Mouse (Mus musculus) cerebellum, adult 11-12 months (tissue): ENCODE data around the gene Dido1.
A peak's percentile ranks its signal among the peaks of the same experiment; 100 is the strongest.

Experiments
- DNase-seq: peaks from one replicate; pipeline ENCODE4 v3.0.0; 2022

Dido1 gene

DNA sequence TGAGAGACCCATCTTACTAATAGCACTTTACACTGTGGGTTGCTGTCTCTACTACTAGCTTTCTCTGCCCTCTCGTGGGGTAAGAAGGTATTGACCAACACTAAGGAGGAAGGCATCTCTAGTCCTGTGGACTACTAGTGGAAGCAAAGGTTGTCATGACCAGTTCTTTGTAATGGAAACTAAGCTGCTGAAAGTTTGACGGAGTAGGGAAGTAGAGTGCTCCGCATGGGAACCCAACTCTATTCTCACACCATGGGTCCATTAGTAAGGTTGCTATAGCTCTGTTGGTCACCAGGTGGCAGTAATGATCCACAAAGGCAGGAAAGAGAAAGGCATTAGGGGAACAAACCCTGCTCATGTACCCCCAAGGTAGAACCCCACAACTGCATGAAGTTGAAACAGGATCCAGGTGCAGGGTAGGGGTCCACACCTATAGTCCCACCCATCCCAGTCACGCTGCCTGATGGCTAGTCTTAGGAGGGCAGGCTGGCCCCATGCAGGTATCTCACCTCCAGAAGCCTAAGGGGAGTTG is 31.1 kb downstream of the Dido1 start:
- peak; percentile 34 for DNase-seq

DNA sequence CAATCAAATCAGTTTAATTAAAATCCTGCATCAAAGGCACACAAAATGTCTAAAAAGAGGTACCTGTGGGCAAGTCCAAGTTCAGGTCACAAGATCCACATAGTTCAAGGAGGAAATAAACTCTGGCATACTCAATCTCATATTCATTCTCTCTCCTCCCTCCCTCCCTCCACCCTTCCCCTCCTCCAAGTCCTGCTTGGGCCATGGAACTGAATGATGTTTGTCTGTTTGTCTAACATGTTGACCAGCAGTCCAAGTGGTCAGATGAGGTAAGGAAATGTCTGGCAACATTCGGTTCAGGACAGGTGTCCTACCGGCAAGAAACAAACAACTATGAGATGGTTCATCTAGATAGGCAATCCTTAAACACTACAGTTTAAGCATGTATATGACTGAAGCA is 33.1 kb downstream of the Dido1 start:
- DNase-seq = no peak

DNA sequence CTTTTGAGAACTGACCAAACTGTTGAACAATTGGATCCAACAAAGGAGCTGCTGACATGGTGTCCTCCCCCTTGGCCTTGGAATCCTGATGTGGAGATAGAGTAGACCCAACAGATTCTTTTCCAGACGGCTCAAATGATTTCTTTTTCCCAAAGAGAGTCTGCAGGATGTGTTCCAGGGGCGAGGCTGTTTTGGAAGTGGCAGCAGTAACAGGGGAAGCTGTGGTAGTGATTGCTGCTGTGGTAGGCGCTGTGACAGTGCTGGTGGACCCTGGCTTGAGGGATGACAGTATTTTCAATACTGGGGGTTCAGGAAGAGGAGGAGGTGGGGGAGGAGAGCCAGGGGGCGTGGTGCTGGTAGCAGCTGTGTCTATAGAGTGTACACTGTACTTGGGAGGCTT is 47.8 kb downstream of the Dido1 start:
- DNase-seq = no peak

DNA sequence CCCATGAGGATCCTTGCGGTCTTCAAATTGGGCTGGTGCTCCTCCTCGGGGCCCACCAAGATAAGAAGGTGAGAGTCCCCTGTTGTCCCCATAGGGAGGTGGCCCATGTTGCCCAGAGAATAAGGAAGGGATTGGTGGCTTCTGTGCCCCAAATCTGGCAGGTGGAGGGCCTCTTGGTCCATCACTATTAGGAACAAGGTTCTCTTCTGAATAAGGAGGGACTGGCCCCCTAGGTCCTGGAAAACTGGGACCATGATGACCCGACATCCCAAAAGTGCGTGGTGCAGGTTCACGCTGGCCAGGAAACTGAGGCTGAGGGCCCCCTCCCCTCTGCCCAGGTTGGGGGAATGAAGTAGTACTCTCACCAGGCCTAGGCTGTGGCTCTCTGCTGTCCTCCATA is 49.3 kb downstream of the Dido1 start:
- no peak for DNase-seq

DNA sequence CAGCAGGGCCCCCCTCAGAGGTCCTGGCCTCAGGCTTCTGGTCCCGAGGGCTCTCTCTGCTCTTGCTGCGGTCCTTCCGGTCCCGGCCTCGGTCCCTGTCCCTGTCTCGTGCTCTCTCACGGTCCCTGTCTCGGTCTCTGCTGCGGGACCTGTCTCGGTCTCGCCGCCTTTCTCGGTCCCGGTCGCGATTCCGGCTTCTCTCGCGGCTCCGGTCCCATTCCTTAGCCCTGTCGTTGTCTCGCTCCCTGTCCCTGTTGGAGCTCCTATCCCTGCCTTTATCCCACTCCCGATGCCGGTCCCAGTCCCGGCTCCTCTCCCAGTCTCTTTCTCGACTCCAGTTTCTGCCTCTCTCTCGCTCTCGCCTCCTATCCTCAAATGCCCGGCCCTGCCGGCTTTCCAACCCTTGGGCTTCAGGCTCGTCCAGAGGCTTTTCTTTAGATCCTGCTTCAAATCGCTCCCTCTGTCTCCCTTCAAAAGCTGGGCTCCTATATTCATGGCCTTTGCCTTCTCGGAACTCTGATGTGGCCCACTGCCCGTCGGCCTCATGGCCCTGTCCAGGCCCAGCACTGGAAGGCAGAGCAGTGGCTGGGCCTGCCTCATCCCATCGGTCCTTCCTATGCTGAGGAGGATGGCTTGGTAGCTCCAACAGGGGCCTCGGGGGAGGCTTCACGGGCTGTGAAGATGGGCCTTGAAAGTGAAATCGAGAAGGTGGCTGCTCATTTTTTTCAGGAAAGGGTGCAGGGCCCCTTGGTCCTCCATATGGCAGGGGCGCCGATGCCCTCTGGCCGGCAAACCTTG is 50.2 kb downstream of the Dido1 start:
- peak; percentile 19 for DNase-seq

DNA sequence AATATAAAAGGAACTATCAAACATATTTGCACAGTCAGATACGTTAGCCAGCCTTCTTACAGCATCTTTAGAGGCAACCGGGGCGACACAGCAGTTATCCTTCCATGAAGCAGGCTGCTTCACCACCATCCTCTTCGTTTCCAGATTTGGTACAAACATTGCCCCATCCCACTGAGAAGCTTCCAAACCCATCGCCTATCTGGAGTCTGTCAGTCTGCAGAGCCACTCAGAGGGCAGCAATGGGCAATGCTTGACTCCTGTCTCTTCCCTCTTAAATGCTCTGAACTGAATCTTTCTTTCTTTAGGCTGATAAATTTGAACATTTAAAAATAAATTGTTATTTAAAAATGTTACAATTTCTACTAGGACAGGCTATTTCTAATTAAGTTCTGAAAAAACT is 51.4 kb downstream of the Dido1 start:
- DNase-seq = no peak

DNA sequence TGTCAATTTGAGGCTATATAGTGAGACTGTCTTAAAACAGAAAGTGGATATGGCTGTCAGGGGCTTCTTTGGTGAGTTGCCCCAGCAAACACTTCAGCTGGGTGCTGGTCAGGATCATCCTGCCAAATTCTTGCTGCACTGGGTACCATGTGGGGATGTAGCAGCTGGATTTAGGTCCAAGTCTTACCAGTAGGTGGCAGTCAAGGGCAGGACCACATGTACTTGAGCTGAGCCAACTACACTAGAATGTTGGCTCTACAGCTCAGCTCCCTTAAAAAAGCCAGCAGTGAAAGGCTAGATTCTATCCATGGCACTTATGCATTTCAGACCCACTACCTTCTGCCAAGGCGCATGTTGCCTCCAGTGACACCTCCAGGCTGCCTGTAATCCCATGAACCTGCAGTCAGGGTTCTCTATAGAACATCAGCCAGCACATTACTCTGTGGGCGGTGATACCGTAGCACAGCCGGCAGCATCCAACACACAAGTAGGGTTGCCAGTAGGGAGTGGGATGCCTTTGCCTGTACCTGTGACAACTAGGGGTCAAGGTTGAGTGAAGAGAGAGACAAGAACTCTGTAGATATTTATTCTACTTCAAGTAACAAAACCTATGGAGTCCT is 52.3 kb downstream of the Dido1 start:
- peak; percentile 50 for DNase-seq

DNA sequence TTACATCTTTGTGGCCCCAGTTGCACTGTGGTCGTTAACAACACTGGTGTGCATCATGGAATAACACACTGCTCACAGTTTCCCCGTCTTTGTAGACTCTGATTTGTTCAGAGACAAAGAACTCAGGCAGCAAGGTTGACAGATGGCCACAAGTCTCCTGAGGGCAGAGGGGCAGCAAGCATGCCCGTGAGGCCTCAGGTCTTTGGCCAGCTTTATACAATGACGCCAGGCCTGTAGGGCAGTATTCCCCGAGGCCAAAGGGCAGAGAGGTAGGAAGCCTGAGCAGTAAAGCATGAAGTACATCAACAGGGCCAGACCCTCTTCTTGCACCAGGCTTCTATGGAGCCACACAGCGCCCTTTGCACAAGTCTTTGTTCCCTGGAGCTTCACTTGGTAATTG is 54.6 kb downstream of the Dido1 start:
- DNase-seq = no peak

DNA sequence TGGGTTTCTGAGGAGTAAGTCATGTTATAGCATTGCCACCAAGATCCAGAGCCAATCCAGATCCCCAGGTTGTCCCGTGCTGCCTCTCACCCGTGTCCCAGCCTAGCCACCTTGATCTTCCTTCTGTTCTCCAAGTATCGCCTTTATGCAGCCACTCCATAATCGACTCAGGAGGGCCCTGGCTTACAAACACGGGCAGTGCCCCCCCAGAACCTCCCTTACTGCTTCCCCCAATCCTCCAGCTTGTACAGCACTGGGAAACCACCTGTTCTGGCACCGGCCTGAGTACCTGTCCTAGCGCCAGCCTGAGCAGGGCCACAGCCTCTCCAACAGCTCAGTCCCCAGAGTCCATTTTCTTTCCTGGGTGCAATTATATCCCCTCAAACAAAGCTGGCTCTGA is 55.1 kb downstream of the Dido1 start:
- DNase-seq = no peak

DNA sequence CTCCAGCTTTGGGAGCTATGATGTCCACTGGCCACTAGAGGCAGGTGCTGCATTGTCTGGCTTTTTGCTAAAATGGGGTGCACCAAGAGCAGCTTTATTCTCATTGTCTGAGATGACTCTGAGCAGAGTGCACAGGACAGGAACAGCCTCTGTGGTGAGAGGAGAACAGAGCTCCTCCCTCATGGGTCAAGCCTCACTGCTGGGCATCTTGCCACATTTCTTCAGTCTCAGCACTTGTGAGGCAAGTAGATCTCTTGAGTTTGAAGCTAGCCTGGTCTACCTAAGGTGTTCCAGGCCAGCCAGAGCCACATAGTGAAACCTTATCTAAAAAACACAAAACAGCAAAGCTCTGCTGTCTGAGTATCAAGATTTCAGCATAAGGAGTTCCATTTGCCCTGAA is 63.0 kb downstream of the Dido1 start:
- DNase-seq = no peak

DNA sequence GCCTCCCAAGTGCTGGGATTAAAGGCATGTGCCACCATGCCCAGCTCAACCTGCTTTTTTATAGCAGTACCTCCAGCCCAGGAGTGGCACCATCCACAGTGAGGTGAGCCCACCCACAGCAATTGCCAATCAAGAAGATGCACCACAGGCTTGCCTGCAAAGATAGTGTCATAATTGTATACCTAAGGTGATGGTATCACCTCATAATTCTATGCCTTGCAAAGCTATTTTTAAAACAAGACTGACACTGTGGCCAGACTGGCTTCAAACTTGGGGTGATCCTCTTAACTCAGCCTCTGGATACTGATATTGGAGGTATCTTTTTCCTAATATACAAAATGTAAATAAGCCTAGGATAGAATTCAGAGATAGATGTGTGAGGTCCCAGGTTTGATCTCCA is 66.2 kb downstream of the Dido1 start:
- DNase-seq = no peak

DNA sequence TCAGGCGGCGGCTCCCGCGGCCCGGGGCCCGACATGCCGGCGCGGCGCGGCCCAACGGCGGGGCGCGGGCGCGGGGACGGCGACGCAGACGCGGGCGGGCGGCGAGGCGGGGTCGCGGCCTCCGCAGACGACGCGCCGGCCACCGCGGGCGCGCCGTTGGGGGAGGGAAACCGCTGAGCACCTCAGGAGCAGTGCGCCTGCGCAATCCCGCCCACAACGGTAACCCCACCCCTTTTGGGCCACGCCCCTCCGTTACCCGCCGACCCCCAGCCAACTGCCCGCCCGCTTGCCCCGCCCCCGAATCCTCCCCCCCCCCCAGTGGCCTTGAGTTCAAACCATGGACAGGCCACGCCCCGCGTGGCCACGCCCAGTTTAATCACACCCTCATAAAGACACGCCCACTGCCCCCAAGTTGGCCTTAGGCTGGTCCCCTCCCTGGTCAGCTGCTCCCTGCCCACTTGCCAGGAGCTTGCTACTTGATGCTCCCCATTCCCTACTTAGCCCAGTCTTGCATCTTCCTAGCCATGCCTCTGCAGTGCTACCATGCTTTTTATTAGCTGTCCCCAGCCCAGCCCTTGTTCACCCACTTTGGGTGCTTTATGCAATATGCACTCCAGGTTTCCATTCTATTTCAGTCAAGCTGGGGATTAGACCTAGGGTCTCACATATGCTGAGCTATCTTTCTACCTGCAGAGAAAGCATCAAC is 67.1 kb downstream of the Dido1 start, which contains the start of gene Tcfl5:
Tcfl5 (minus strand) TSS at position 154 of the 706 bp plus-strand sequence.
- DNase-seq = no peak

DNA sequence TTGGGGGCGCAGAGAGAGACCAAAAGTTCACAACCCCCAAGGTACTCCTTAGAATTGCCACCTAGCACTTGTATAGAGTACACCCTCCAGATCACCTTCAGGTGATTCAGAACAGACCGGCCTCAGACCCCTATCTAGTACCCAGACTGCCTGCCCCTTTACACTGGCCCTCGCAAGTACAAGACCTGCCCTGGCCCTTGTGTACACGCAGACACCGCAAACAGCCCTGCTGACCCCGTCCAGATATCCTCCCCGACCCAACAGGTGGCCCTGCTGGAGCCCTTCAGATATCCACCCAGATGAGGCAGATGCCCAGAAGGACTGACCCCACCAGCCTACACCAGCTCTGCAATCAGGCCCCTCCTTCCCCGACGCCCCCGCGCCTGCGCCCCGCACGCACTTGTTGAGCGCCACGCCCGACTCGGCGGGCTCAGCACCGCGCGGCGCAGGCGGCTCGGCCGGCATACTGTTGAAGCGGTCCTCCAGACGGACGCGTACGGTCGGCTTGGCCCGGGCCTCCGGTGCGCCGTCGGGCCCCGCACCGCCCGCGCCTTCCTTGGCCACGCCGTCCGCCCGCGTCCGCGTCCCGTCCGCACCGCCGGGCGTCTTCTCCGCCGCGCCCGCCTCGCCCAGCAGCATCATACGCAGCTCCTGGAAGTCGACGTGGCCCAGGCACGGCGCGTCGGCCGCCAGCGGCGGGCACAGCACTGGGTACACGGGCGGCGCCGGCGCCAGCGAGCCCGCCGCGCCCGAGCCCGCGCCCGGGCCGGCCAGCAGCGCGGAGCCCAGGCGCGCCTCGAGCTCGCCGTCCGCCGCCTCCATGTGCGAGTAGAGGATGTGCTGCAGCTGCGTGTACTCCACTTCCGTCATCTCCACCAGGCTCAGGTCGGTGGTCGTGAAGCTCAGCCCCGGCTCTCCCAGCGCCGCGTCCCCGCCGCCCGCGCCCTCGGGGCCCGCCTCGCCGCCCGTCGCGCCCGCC is 67.9 kb downstream of the Dido1 start:
- no peak for DNase-seq

DNA sequence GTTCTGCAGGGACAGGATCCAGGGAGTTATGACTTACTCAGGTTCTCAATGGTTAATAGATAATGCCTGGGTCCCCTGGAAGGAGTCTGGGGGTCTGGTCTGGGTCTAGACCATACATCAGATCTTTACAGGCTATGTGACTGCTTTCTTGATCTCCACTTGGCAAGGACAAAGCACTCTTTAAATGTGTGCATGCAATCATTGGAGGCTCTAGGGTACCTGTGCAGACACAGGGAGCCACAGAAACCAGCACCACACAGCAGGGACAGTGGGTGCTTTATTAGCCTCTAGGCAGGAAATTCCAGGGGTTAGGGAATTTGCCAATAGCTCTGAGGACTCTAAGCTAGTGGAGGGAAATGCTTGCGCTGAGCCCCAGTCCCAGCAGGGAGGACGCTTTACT is 97.9 kb downstream of the Dido1 start:
- DNase-seq = no peak

DNA sequence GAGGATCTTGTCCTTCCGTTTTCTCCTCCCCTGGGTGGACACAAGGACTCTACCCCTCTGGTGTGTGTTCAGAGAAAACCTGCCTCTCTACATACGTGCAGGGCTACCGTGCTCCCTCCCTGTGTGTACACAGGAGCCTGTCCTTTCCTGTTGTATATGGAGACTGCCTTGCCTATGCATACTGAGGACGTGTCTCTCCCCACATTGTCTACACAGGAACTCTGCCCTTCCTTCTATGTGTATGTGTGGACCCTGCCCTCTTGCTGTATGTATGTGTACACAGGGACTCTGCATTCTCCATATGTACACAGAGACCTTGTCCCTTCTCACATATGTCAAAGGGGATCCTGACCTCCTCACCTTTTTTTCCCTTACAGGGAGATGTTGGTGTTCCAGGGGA is 99.5 kb downstream of the Dido1 start:
- no peak for DNase-seq
